Mouse (Mus musculus): ENCODE measurements around the gene Actrt2. TPM values are rescaled to one million over a fixed set of nuclear protein-coding genes. Genes with fewer than 3 reads are reported as not detected.
A peak's percentile ranks its signal among the peaks of the same experiment; 100 is the strongest.

Actrt2 gene
- total RNA-seq, 1 experiment from 2014 or later: not detected

- no peak for DNase-seq
Measured at GRCm38 (mm10) chr4:154637468-154638319, 30.0 kb downstream of the Actrt2 start.

GRCm38 (mm10) chr4:154636721-154637311 is 30.9 kb downstream of the Actrt2 start, which contains the start of gene Prdm16:
TSS of gene Prdm16 (minus strand) at chr4:154636873.
- peak; percentile 27 for DNase-seq

DNA sequence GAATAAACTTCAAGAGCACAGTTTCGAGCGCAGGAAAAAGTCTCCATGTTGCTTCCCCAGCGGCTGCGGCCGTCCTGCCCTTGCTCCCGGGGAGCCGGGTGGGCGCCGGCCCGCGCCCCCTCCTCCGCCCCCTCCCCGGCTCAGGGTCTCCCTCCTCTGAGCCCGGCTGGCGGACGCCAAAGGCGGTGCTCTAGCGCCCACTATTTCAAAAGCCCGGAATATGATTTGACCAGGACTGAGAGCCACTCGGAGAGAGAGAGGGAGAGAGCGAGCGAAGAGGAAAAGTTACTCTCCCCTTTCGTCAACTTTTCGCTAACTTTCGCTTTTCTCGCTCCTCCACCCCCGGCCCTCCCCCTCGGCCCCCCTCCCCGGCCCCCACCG is 31.6 kb downstream of the Actrt2 start:
- DNase-seq: no peak

DNA sequence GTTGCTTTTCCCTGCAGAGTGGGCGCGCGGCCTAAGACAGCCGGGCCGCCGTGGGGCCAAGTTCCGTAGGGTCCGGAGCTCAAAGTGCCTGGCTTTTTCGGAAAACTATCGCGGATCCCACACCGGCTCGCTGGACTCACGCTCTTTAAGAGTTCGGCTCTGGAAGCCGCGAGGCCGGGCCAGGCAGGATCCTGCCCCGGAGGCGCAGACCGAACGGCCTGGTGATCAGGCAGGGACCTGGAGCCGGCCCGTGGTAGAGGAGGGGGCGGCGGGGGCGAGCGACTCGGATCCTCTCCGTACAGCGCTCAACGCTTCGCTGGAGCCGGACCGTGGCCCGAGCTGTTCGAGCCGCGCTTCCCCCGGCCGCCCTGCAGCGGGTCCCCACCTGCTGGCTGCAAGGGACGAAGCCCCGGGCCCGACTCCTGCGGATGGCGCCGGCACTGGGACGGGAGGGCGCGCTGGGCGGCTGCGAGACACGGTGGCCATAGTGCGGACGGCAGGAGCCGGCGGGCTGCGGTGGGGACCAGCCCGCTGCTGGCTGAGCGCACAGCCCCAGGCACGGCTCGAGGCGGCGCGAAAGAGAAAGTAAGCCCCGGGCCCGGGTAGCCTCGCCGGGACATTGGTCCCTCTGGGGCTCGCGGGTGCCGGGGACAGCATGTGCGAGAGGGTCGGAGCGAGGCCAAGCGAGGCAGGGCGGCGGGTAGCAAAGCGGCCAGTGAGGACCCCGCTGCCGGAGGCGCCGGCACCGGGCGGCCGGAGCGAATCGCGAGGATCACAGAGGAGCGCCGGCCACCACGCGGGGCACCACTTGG is 32.2 kb downstream of the Actrt2 start:
- DNase-seq: peak; percentile 49

GRCm38 (mm10) chr4:154634470-154635240 is 33.0 kb downstream of the Actrt2 start:
- DNase-seq: no peak

DNA sequence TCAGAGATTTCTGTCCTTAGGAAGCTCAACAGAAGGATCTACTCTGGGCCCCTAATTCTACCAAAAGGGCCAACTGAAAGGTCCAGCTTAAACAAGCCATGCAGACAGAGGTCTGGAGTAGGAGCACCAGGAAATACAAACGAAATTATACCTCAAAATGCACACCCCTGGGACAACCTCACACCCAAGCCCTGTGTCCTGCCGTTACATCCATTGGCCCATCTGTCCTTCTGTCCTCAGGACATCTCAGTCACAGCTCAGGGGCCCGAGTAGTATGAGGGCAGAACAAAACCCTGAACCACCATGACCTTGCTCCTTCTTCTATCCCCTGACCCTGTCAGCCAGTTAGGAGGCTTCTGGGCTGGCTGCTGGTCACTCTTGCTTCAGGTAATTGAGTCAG is 33.7 kb downstream of the Actrt2 start:
- no peak for DNase-seq

- DNase-seq: no peak
Measured at GRCm38 (mm10) chr4:154632800-154633764, 34.6 kb downstream of the Actrt2 start.

GRCm38 (mm10) chr4:154630763-154631162 is 36.9 kb downstream of the Actrt2 start:
- DNase-seq: no peak

DNA sequence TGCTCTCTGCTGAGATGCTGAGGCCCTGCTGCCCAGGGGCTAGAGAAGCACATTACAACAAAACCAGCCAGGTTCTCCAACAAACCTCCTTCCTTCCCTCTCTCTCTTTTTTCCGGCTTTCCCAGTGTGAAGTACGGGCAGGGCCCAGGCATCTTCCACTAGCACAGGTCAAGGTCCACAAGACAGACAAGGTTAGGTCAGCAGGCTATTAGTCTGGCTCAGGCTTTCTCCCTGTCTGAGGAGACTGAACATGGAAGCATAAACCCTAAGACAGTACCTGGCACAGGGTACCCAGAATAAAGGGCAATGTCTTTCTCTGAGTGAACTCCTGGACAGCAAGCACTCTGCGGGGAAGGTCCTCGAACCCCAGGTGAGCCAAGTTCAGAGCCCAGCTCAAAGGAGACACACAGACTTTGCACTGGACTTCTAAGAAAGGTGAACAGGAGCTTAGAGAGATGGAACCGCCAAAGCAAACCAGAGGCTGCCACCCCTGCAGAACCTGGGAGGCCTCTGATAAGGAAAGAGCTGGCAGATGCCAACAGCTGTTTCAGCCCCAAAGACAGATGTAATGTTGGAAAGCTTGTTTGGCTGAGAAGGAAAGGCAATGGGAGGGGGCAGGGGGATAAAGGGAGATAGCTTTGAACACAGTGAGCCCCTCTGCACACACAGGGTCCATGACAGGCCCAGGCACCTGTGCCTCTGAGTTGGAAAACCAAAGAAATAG is 40.1 kb downstream of the Actrt2 start:
- no peak for DNase-seq

- no peak for DNase-seq
Measured at GRCm38 (mm10) chr4:154626282-154626681, 41.4 kb downstream of the Actrt2 start.

GRCm38 (mm10) chr4:154625710-154626109 is 42.0 kb downstream of the Actrt2 start:
- DNase-seq: no peak

DNA sequence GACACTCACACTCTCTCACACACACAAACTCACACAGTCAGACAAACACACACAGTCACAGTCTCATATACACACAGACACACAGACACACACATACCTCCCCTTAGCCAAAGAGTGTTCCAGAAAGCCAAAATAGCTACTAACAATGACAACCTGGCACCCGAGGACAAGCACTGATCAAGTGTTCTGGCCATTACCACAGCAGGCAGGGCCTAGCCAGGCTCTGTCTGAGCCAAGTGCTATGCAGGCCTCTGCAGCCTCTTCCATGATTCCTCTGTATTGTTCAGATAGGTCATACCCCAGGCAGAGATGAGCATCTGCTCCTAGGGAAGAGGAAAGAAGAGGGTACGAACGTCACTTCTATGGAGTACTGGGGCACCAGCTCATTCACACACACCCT is 44.4 kb downstream of the Actrt2 start:
- no peak for DNase-seq

- no peak for DNase-seq
Measured at GRCm38 (mm10) chr4:154622521-154622920, 45.1 kb downstream of the Actrt2 start.

Other genes starting within 250 kb of the Actrt2 start
- 3.9 and 6.5 TPM in 2 replicates for gene Prdm16, start 31.0 kb downstream of the Actrt2 start, total RNA-seq (2021)
- gene Ttc34, start 169.6 kb upstream of the Actrt2 start, total RNA-seq (2021): 0.52 TPM in 1 of 2 replicates, not detected in the other
- gene Mmel1, start 201.7 kb upstream of the Actrt2 start, total RNA-seq (2021): 5.6 and 6.2 TPM in 2 replicates
- 126 and 172 TPM in 2 replicates for gene Fam213b, start 231.3 kb upstream of the Actrt2 start, total RNA-seq (2021)